Mouse (Mus musculus): ENCODE data around the gene Tmem41b. TPM values are rescaled to one million over a fixed set of nuclear protein-coding genes. Genes with fewer than 3 reads are reported as not detected.
"Not testable (repeated sequence)": the region's sequence is repeated elsewhere in the genome, so short reads cannot be mapped to it uniquely, and the experiment has no call there.

Tmem41b gene
- total RNA-seq (2021) = 54.0 and 56.7 TPM in 2 replicates
- long read RNA-seq, transcript Tmem41b-201 (7 exons, 3,840 nt) = major isoform, 27 of 32 reads
- long read RNA-seq, partial matches to known transcripts = 1 of 32 reads
- long read RNA-seq, other reads (novel, unspliced or antisense) = 4 of 32 reads

DNA sequence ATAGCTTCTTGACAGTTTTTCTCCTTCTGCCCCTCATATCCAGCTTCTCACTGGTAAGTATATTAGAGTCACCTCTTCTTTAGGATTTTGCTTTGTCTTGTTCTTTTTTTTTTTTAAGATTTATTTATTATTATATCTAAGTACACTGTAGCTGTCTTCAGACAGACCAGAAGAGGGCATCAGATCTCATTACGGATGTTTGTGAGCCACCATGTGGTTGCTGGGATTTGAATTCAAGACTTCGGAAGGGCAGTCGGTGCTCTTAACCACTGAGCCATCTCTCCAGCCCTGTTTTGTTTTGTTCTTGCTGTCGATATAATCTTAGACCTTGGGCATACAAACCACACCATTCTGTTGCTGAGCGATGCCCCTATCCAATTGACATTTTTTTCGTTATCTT lies at the start of gene Tmem41b:
TSS of gene Tmem41b (minus strand) at position 155 of the 400 bp plus-strand sequence.
- DNase-seq = not testable (repeated sequence)

DNA sequence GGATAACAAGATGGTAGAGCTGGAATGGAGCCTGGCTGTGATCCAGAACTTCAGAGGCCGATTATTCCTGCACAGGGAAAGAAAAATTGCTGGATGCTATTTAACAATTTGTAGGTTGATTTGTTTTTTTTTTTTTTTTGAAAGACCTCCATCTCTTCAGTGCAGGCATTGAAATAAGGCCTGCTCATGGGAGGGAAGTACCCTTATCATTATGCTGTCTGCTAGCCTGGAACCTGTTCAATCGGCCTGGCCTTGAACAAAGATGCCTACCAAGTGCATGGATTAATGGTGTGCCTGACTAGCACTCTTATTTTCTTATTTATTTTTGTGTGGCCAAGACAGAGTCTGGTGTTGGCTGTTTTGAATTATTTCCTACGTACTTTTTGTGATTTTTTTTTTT lies 43.6 kb upstream of the Tmem41b start:
- no peak for DNase-seq

DNA sequence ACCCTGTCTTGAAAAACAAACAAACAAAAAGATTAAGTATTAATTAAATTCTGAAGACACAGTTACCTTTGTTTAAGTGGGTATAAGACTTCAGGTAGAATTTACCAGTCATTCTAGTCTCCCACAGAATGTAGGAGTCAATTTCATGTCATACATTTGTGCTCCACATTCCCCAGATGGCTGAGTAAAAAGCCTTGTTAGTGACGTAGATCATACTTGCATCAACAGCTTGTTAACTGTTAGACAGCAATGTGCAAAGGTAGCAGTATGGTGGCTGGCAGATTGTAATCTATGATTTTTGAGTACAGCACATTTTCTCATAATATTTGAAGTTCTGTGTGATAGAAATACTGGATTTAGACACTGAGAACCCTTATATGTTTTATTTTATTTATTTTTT lies 42.1 kb upstream of the Tmem41b start:
- no peak for DNase-seq

DNA sequence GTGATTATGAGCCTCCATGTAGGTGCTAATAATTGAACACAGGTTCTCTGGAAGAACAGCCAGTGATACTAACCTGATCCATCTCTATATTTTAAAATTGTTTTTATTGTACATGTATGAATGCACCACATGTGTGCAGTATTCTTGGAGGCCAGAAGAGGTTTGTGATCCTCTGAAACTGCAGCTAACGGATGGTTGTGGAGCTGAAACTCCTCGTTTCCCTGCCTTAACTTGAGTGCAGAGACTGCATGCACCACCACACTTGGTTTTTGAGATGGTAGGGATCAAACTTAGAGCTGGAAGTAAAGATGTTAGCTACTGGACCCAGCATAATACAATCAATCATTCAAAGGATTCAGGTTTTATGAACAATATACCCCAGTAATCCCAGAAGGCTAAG lies 39.9 kb upstream of the Tmem41b start:
- no peak for DNase-seq

DNA sequence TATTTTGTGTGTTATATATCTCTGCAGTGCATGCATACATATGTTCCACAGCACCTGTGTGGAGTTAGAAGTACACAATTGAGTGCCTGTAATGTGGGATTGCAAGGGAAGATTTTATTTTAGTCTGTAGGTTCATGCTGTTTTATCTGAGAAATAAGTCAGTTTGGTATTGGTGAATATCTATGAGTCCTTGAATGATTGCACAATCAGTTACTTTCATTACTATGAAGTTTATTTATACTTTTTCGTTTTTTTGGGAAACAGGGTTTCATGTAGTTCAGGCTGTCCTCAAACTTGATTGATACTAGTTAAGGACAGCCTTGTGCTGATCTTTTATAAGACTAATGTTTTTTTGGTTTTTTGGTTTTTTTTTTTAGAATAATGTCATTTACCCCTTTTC lies 36.8 kb upstream of the Tmem41b start:
- no peak for DNase-seq

DNA sequence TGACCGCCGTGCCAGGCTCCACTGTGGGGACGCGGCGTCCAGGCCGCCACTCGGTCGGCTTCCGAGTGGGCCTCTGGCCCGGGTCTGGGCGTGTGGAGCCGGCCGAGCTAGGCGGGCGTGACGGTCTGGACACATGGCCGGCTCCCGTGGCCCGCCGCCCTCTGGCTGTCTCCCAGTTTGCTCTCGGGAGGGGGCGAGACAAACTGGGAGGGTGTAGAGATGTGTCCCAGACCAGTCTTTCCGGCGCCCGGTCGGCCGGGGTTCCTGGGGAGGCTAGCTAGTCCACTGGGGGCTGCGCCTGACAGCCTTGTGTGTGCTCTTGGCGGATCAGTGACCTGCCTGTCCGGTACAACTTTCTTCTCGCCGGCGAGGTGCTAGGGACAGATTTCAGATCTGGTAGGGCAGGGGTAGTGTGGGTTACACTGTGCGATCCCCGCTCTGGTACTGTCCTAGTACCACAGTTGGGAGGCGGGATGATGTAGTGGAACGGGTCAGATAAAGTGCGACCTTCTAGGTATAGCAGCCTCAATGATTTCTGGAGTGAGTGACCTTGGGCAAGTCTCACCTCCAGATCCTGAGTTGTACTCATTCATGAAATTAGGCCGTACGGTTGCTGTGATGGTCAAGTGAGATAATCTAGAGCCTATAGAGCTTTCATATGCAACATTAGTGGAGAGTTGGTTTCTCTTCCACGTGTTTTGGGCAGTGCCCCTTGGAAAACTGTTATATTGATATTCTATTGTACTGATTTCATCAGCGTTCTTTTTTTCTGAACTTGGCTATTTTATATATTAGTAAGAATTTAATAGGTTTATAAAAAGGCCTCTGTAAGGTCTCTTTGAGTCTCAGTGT lies 32.1 kb upstream of the Tmem41b start:
- DNase-seq = peak; percentile 57

DNA sequence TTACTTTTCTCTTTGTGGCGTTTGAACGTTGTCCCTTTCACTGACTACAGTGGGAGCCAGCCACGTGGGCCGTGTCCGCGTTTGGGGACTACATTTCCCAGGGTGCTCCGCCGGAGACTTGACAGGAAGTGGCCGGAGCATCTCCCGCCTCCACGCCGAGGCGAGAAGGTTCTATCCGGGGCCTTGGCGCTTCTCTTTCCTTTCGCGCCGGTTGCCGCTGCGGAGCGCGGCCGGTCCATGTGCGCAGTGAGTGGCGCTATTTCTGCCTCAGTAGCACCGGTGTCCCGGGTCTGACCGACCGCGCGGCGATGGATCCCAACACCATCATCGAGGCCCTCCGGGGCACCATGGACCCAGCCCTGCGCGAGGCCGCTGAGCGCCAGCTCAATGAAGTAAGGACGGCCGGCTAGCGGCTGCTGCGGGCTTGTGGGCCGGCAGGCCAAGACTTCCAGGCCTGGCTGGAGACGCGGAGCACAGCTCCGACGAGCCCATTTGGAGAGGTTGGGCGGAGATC lies 31.4 kb upstream of the Tmem41b start, which contains the start of gene Ipo7:
TSS of gene Ipo7 (plus strand) at position 158 of the 514 bp plus-strand sequence.
- DNase-seq = peak; percentile 92

DNA sequence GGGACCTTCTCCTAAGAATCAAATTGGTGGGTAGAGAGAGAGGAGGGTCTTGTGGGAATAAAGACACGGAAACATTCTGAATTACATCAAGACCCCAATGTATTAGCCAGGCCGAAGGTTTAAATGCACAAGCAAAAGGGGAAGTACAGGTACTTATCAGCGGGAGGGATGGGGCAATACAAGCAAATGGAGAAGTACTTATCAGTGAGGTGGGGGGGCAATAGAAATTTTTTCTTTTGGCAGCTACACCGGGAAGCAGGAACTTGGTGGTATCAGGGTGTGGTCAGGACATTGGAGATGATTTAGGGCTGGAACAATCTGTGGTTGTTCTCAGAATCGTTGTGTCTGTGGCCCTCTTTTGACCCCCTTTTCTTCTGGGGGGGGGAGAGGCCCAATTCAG lies 27.5 kb upstream of the Tmem41b start:
- DNase-seq = no peak

DNA sequence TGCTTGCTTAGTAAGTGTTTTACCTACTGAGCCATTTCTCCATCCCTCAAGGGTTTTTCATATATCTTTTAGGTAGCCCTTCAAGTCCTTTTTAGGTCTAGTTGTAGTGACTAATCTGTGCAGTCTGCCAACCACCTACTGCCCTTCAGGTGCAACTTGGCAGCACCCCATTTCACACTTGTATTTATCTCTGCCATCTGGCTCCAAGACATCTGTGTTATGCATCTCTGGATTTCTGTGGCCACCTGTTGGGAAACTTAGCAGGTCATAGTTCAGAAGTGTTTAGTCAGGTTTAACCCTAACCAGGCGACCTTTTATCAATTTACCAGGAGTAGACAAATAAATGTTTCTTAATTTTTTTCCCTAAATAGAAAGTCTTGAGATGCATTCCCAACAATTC lies 24.7 kb upstream of the Tmem41b start:
- no peak for DNase-seq

DNA sequence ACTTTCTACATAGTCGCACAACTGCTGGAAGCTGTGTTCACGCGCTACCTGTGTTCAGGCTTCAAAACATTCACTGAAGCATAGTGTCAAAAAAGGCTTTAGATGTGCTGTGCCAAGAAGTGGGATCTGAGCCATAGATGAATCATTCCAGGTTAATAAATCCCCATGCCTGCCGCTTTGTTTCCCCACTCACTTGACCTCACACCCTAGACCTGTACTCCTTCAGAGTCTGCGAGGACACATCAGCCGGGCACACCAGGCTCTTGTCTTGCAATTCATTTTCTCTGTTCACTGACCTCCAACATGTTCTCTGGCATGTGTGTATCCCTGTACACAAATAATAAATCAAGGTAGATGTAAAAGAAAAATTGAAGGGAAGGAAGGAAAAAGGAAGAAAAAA lies 22.4 kb upstream of the Tmem41b start:
- DNase-seq = no peak

DNA sequence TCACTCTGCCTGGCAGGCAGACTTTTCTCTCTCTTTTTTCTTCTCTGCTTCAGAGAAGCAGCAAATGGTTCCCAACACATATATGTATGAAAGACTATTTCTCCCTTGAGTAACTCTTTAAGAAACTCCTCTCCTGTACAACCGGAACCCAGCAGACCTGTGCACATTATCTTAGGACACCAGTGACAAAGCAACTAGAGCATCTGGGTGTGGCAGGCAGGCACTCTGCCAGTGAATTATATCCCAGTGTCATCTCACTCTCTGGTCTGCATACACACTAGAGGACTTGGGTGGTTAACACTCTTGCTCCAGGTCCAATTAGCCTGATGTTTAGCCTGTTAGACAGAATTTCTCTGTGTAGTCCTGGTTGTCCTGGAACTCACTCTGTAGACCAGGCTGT lies 21.8 kb upstream of the Tmem41b start:
- no peak for DNase-seq

DNA sequence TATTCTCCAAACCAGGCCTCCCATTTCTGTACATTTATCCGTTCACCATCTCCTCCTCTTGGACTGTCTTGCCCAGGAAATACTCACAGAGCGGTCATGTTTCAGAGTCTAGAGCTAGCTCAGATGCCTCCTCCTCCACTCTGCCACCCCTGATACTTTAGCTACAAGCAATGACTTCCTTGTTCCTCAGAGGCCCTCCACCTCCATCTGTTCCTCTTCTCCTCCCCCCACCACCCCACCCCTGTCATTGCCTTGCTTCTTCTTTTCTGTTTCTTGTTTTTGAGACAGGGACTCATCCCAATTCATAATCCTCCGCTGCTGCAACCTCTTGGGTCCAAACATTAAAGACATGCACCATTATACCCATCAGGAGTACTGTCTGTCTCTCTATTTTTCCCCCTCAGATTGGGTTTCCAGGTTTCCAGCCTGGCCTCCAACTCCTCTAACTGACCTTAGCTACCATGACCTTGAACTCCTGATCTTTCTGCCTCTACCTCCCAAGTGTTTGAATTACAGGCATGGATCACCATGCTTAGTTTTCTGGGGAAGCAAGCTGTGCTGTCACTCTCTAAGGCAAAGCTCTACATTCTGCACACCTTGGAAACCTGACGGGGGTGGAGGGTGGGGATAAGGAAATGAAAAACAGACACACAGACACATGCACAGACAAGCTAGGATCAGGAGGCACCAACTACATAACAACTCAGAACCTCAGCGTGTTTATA lies 19.9 kb upstream of the Tmem41b start:
- no peak for DNase-seq

DNA sequence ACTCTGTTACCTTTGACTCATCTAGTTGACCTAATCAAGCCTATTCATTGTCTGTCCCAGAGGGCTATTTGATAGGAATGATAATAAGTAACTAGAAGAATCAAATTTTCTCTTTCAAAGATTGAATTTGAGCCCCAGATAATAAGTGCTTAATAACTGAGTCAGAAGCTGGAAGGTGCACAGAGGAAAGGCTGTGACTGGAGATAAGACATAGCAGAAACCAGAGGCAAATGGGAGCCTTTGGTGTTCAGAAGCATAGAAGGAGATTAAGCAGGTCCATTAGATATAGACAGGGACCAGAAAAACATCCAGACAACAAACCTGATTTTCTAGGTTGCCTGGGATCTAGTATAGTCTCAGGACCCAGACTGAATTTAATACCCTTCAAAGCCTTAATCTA lies 19.2 kb upstream of the Tmem41b start:
- no peak for DNase-seq

DNA sequence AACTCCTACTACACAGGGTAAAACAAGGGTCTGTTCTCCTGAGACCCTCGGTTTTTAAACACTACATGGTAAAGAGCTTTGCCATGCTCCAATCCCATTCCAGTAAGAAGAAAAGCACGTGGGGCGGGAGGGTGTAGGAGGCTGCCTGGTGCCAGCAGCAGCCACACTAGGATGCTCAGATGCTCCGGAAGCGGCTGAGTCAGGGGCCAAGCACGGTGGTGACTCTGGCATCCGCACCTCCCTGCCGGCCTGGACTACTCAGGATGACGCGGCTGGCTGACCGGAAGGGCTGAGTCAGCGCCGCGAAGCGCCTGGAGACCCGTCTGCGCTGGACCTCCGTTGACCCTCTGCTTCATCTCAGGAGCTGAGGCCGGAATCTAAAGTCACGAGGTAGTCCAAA lies 16.2 kb upstream of the Tmem41b start:
- DNase-seq = peak; percentile 80

DNA sequence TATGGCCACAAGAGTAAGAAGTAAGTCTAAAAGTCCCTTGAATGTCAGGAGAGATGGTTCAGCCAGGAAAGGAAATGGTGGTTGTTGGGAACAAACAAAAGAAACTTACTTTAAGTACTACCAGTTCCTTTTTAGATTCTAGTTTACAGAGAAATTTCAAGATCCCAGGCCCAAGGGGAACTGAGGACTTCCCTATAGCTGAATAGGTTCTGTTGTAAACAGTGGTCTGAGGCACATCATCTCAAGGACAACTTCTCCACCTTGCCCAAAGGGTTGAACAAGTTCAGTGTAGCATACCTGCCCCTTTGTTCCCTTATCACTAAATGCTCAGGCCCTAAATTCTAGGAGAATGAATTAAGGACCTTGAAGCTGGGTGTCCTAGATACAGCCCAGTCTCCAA lies 15.4 kb upstream of the Tmem41b start:
- DNase-seq = no peak

DNA sequence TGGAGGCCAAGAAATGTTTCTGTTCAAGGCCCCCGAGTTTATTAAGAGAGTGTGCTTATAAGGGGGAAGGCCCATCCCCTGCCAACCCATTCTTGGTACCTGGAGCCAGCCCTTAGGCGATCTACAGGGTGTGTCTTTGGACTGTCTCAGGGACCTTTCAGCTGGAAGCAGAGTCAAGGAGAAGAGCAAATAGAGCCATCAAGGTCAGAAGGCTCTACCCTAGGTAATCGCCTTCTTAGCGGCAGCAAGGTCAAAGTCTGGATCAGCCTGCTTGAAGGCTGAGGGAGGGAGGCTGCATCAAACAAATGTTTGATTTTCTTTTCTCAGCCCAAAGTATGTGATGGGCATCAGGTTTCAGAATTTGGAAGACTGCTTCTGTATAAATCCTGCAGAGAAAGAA lies 11.7 kb upstream of the Tmem41b start:
- DNase-seq = no peak

DNA sequence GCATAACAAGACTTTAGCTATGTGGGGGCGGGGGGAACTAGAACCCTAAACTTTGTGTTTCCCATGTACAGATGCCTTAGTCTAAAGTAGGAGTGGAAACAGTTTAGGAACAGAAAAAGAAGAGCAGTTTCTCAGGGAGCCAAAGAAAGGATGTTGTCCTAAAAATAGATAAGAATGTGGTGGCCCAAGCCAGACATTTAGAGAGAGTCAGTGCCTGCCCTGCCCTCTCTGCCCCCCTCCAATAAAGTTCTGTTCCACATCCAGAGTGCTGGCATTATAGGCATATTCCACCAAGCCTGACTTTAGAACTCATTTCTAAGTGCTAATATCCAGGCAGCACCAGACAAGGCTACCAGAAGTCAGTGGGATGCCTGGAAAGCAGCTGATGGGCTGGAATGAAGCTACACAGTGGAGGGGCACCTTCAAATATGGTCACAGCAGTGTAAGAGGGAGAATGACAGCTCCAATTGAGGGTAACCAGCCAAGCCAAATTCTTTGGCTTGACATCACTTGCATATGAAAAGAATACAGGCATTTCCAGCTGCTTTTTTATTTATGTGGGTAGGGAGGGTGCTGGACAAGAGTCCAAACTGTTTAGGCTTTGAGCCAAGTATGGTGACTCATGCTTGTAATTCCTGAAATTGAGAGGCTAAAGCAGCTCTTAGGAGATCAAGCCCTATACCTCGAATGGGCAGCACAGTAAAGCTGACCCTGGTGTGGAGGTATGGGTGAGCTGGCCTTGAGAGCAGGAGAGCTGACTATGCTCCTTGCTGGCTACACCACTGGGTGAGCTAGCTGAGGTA lies 6.6 kb upstream of the Tmem41b start:
- DNase-seq = peak; percentile 6

DNA sequence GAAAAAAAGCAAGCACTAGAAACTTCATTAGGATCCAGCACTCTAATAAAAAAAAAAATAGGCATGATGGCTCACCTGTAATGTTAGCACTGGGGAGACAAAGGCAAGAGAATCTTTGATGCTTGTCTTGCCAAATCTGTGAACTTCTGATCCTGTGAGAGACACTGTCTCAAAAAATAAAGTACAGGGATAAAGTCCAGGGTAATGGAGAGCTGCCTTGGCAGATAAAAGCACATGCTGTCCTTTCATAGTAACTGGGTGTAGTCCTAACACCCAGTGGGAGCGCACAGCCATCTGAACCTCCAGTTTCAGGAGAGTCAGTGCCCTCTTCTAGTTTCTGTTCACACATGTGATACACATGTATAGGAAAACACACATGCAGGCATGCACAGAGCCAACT lies 4.6 kb upstream of the Tmem41b start:
- no peak for DNase-seq

DNA sequence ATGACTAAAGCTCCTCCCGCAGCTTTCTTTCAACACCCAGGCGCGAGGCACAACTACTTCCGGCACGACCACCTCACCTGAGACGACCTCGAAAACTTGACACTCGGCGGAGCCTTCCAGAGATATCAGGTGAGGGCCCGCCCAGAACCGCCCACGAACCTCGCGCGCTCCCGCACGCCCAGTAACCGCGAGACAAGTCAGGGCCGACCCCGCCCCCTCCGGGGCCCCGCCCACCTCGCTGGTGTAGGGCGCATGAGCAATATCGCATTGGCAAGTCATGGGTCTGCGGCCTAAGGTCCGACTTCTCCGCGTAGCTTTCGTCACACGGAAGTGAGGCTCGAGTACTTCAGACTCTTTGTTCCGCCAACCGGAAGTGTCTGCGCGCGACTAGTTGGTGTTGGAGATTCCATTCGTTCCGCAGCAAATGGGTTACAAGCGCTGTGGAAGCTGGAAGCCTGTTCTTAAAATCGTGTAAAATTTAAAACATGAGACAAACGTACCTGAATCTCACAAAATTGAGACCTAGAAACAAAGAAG lies 528 bp downstream of the Tmem41b start:
- DNase-seq = peak; percentile 99

DNA sequence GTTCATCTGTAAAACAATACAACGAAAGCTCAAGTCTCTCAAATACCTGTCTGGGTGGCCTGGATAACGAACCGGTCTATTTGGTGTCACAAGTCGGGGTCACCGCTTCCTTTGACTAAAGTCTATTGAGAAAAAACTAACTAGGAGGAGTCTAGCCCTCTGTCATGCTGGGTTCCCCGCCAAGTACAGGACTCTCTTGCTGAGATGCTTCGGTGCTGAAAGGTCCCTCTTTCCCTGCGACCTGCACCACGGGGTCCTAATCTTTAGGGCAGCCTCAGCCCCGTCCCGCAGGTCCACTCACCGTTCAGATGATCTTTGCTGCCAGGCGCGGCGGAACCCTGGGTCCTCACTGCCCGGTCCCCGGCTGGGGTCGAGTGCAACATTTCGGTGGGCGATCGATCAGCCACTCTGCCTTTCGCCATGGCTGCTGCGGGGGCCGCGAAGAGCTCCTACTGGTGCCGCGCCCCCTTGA lies 1.0 kb downstream of the Tmem41b start:
- no peak for DNase-seq

DNA sequence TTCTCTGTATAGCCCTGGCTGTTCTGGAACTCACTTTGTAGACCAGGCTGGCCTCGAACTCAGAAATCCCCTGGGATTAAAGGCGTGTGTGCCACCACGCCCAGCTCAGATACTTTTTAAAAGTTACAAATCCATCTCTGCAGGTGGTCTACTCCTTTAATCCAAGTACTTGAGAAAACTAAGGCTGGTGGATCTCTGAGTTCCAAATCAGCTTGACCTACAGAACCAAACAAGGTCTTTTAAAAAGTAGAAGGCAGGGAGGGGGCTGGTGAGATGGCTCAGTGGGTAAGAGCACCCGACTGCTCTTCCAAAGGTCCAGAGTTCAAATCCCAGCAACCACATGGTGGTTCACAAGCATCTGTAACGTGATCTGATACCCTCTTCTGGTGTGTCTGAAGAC lies 2.1 kb downstream of the Tmem41b start:
- not testable (repeated sequence) for DNase-seq

DNA sequence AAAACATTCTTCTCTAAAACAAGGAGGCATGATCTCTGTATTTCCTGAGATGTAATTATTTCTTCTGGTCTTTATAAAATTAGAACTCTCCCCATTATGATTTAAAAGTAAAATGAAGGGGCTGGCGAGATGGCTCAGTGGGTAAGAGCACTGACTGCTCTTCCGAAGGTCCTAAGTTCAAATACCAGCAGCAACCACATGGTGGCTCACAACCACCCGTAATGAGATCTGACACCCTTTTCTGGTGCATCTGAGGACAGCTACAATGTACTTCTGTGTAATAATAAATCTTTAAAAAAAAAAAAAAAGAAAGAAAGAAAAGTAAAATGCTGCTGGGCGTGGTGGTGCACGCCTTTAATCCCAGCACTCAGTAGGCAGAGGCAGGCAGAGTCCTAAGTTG lies 9.6 kb downstream of the Tmem41b start:
- not testable (repeated sequence) for DNase-seq

Data from adrenal gland, postnatal 25 days (tissue).